Mouse (Mus musculus): ENCODE measurements around the gene Prkn. TPM values are rescaled to one million over a fixed set of nuclear protein-coding genes. Genes with fewer than 3 reads are reported as not detected.

Gene Prkn
- polyA plus RNA-seq, 1 experiment from 2014 or later = 2.2 TPM

DNA sequence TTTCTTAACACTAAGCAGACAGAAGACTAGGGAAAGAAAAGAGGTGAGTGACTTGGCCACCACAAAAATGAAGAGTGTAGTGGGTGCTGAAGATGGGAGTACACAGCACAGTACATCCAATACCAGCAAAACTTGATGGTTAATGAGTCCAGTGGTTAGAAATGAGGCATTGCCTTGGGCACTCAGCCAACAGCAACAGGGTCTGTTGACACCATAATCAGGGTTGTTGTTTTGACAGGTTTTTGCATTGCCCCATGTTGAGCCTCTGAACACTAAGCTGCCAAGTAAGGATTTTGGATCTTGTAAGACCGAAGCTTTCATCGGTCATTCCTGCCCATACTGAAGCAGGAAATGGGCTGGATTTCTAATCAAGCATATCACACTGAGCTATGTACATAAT lies 474.0 kb downstream of the Prkn start:
- H3K27ac ChIP-seq (ENCODE audit: low read length) = no peak overlapping the region
- no peaks in the 10 kb centered on the region for H3K36me3 ChIP-seq (ENCODE audit: control insufficient read depth, insufficient read depth, low read length)
- WGBS = 97% methylated on average over 2 of the region's 2 CpGs
- no peak overlapping the region for H3K4me2 ChIP-seq (ENCODE audit: low read depth, low read length)
- no peaks in the 10 kb centered on the region for H3K9me3 ChIP-seq (replicated peaks; ENCODE audit: control insufficient read depth, low read length)
- no peak overlapping the region for H3K9ac ChIP-seq (ENCODE audit: low read length)
- ATAC-seq (ENCODE audit: insufficient read depth, low FRiP score) = no peak
- H3K27me3 ChIP-seq (ENCODE audit: control insufficient read depth, insufficient read depth, low read length) = no peaks in the 10 kb centered on the region
- no peaks in the 10 kb centered on the region for H3K4me1 ChIP-seq (ENCODE audit: control insufficient read depth, insufficient read depth, low read length)
- no peak overlapping the region for H3K4me3 ChIP-seq (replicated peaks; ENCODE audit: low read length)

DNA sequence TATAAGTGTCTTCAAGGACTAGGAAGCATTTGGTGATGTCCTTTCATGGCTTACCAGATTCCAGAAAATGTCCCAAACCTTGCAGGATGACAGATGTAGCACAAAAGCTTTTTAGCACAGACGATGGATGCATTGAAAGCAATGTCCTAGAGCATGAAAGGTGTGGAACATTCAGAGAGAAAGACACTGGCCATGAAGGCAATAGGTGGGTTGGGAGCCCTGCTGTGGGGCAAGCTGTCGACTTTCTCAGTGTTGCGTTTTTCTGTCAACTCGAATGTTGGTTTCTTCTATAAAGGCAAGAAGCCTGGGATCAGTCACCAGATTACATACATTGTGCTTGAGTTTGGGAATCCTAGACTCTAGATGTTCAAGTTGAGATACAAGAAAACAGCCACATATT lies 475.5 kb downstream of the Prkn start:
- Histone ChIP-seq H3K9ac (ENCODE audit: low read length) (no peak overlapping the region), H3K4me2 (ENCODE audit: low read depth, low read length) (no peak overlapping the region), H3K9me3 (replicated peaks; ENCODE audit: control insufficient read depth, low read length) (no peaks in the 10 kb centered on the region), H3K27me3 (ENCODE audit: control insufficient read depth, insufficient read depth, low read length) (no peaks in the 10 kb centered on the region), H3K27ac (ENCODE audit: low read length) (no peak overlapping the region), H3K4me3 (replicated peaks; ENCODE audit: low read length) (no peak overlapping the region), H3K4me1 (ENCODE audit: control insufficient read depth, insufficient read depth, low read length) (no peaks in the 10 kb centered on the region), H3K36me3 (ENCODE audit: control insufficient read depth, insufficient read depth, low read length) (no peaks in the 10 kb centered on the region)
- 86% methylated on average over 4 of the region's 4 CpGs for WGBS
- ATAC-seq (ENCODE audit: insufficient read depth, low FRiP score) = no peak

DNA sequence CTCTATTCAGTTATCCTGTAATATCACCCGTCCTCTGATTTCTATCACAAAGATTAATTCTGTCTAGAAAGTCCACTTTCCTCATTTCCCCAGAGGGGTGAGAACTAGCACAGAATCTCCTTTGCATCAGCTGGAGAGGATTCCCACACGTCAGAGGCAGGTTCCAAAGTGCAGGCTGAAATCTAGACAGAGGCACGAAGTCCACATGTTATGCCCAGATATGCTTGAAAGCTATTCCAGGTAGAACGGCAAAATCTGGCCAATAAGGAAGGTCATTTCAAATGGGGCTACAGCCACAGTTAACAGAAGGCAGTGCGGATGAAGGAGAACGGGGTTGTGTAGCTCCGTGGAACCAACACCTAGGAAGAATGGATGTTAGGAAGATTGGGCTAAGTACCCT lies 478.8 kb downstream of the Prkn start:
- ATAC-seq (ENCODE audit: insufficient read depth, low FRiP score) = no peak
- Histone ChIP-seq H3K27ac (ENCODE audit: low read length) (no peak overlapping the region), H3K27me3 (ENCODE audit: control insufficient read depth, insufficient read depth, low read length) (no peaks in the 10 kb centered on the region), H3K4me1 (ENCODE audit: control insufficient read depth, insufficient read depth, low read length) (no peaks in the 10 kb centered on the region), H3K9ac (ENCODE audit: low read length) (no peak overlapping the region), H3K4me3 (replicated peaks; ENCODE audit: low read length) (no peak overlapping the region), H3K36me3 (ENCODE audit: control insufficient read depth, insufficient read depth, low read length) (no peaks in the 10 kb centered on the region), H3K9me3 (replicated peaks; ENCODE audit: control insufficient read depth, low read length) (no peaks in the 10 kb centered on the region), H3K4me2 (ENCODE audit: low read depth, low read length) (no peak overlapping the region)
- WGBS = 86% methylated on average over 7 of the region's 7 CpGs

DNA sequence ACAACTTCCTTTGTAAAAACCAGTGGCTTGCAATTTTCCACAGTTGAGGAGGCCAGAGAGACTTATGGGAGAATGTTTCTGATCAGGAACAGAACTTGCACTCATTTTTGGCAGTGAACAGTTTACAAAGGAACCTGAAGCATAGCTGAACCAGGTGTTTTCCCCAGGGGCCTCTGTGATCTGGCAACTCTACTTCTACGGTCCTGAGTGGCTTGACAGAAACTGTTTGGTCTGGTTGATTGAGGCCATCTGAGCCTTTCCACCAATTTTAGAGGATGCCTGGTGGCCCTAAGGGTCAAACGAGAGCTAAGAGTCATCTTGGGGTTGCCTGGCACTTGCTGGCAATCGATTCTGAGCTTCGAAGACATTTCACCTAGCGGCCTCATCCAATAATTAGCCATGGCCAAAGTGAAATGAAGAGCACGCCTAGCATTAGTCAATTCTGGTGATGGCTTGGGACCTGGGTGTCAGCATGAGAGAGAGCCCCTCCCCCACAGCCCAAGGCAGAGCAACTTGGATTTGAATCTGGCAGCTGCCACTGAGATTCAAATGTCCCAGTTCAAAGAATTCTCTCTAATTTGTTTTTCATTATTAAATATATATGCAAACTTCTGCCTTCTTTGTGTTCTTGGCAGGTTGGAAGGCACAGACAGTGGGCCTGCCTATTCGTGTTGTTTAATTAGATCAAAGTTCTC lies 479.6 kb downstream of the Prkn start:
- Histone ChIP-seq H3K9me3 (replicated peaks; ENCODE audit: control insufficient read depth, low read length) (no peaks in the 10 kb centered on the region), H3K4me2 (ENCODE audit: low read depth, low read length) (no peak overlapping the region), H3K4me1 (ENCODE audit: control insufficient read depth, insufficient read depth, low read length) (no peaks in the 10 kb centered on the region), H3K36me3 (ENCODE audit: control insufficient read depth, insufficient read depth, low read length) (no peaks in the 10 kb centered on the region), H3K27me3 (ENCODE audit: control insufficient read depth, insufficient read depth, low read length) (no peaks in the 10 kb centered on the region), H3K9ac (ENCODE audit: low read length) (no peak overlapping the region), H3K27ac (ENCODE audit: low read length) (no peak overlapping the region), H3K4me3 (replicated peaks; ENCODE audit: low read length) (no peak overlapping the region)
- no peak for ATAC-seq (ENCODE audit: insufficient read depth, low FRiP score)
- 72% methylated on average over 7 of the region's 7 CpGs for WGBS

DNA sequence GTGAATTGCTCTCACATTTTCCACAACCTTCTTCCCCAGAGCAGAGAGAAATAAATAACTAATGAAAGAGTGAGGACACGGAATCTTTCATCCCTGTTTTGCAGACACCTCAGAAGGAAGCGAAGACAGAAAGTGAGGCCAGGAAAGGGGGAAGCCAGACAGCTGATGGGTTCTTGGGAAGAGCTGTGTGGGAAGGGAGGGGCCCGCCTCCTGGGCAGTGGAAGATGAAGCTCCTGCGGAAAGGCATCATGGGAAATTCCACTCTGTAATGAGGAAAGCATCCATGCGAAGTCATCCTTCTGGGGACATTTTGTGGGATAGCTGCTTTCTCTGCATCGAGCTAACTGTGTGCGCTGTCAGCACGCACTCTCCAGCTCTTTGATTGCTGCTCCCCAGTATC lies 491.9 kb downstream of the Prkn start:
- H3K9ac ChIP-seq (ENCODE audit: low read length) = no peak overlapping the region
- H3K27ac ChIP-seq (ENCODE audit: low read length) = no peak overlapping the region
- no peak overlapping the region for H3K4me2 ChIP-seq (ENCODE audit: low read depth, low read length)
- WGBS = 59% methylated on average over 8 of the region's 8 CpGs
- H3K4me3 ChIP-seq (replicated peaks; ENCODE audit: low read length) = no peak overlapping the region
- H3K4me1 ChIP-seq (ENCODE audit: control insufficient read depth, insufficient read depth, low read length) = no peaks in the 10 kb centered on the region
- ATAC-seq (ENCODE audit: insufficient read depth, low FRiP score) = no peak
- H3K36me3 ChIP-seq (ENCODE audit: control insufficient read depth, insufficient read depth, low read length) = no peaks in the 10 kb centered on the region
- no peaks in the 10 kb centered on the region for H3K27me3 ChIP-seq (ENCODE audit: control insufficient read depth, insufficient read depth, low read length)
- no peaks in the 10 kb centered on the region for H3K9me3 ChIP-seq (replicated peaks; ENCODE audit: control insufficient read depth, low read length)

DNA sequence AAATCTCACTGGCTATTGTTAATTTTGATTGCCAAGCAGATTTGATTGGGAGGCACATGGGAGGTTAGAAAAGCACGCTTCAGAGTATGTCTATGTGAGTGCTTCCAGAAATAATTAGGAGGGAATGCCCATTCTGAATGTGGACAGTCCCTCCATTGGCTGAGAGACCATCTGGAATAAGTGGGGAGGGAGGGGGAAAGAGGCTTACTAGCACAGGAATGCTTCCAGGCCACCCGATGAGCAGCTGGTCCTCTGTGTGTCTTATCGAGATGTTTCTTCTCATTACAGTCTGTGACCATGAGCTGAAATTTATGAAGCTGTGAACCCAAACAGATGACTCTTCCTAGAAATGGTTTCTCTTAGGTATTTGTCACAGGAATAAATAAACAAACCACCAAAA lies 493.6 kb downstream of the Prkn start:
- H3K9me3 ChIP-seq (replicated peaks; ENCODE audit: control insufficient read depth, low read length) = no peaks in the 10 kb centered on the region
- no peak overlapping the region for H3K4me2 ChIP-seq (ENCODE audit: low read depth, low read length)
- no peak for ATAC-seq (ENCODE audit: insufficient read depth, low FRiP score)
- 67% methylated on average over 3 of the region's 3 CpGs for WGBS
- no peak overlapping the region for H3K9ac ChIP-seq (ENCODE audit: low read length)
- no peaks in the 10 kb centered on the region for H3K27me3 ChIP-seq (ENCODE audit: control insufficient read depth, insufficient read depth, low read length)
- H3K36me3 ChIP-seq (ENCODE audit: control insufficient read depth, insufficient read depth, low read length) = no peaks in the 10 kb centered on the region
- H3K27ac ChIP-seq (ENCODE audit: low read length) = no peak overlapping the region
- no peak overlapping the region for H3K4me3 ChIP-seq (replicated peaks; ENCODE audit: low read length)
- H3K4me1 ChIP-seq (ENCODE audit: control insufficient read depth, insufficient read depth, low read length) = no peaks in the 10 kb centered on the region

DNA sequence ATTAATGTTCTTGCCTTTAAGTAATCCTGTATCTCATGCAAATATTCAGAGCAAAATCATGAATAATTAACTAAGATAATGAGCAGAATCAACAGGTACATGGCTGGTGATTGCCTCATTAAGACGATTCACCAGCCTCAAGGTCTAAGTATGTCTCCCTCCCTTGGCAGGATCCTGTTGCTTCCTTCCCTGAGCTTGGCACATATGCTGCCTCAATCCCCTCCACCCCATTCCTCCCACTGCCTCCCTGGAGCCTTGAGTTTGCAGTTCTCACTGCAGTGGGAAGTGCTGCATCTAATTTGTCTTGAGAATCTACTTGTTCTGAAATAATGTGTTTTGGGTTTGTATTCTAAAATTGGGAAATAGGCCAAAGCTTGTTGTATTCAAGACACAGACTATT lies 496.0 kb downstream of the Prkn start:
- Histone ChIP-seq H3K36me3 (ENCODE audit: control insufficient read depth, insufficient read depth, low read length) (no peaks in the 10 kb centered on the region), H3K4me1 (ENCODE audit: control insufficient read depth, insufficient read depth, low read length) (no peaks in the 10 kb centered on the region), H3K9ac (ENCODE audit: low read length) (no peak overlapping the region), H3K9me3 (replicated peaks; ENCODE audit: control insufficient read depth, low read length) (no peaks in the 10 kb centered on the region), H3K4me3 (replicated peaks; ENCODE audit: low read length) (no peak overlapping the region), H3K27ac (ENCODE audit: low read length) (no peak overlapping the region), H3K4me2 (ENCODE audit: low read depth, low read length) (no peak overlapping the region), H3K27me3 (ENCODE audit: control insufficient read depth, insufficient read depth, low read length) (no peaks in the 10 kb centered on the region)
- ATAC-seq (ENCODE audit: insufficient read depth, low FRiP score) = no peak
- WGBS = 58% methylated on average over 1 of the region's 1 CpGs

DNA sequence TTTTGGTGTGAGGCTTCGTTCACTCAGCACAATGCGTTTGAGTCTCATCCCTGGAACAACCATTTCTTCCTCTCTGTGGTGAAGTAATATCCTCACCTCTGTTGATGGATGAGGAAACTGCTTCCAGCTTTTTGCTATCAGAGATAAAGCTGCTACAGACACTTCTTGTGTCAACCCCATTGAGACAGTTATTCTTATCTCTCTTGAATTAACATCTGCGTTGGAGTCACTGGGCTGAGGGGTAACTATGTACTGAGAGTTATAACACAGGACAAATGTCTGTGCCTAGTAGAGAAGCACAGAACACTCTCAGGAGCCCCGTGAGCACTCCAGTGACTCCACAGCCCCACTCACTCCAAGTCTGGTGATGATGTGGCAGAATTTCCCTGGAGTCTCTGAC lies 500.2 kb downstream of the Prkn start:
- no peak overlapping the region for H3K4me2 ChIP-seq (ENCODE audit: low read depth, low read length)
- H3K4me3 ChIP-seq (replicated peaks; ENCODE audit: low read length) = no peak overlapping the region
- no peaks in the 10 kb centered on the region for H3K4me1 ChIP-seq (ENCODE audit: control insufficient read depth, insufficient read depth, low read length)
- H3K9ac ChIP-seq (ENCODE audit: low read length) = no peak overlapping the region
- 59% methylated on average over 4 of the region's 4 CpGs for WGBS
- H3K36me3 ChIP-seq (ENCODE audit: control insufficient read depth, insufficient read depth, low read length) = no peaks in the 10 kb centered on the region
- ATAC-seq (ENCODE audit: insufficient read depth, low FRiP score) = no peak
- no peaks in the 10 kb centered on the region for H3K9me3 ChIP-seq (replicated peaks; ENCODE audit: control insufficient read depth, low read length)
- no peak overlapping the region for H3K27ac ChIP-seq (ENCODE audit: low read length)
- H3K27me3 ChIP-seq (ENCODE audit: control insufficient read depth, insufficient read depth, low read length) = no peaks in the 10 kb centered on the region

DNA sequence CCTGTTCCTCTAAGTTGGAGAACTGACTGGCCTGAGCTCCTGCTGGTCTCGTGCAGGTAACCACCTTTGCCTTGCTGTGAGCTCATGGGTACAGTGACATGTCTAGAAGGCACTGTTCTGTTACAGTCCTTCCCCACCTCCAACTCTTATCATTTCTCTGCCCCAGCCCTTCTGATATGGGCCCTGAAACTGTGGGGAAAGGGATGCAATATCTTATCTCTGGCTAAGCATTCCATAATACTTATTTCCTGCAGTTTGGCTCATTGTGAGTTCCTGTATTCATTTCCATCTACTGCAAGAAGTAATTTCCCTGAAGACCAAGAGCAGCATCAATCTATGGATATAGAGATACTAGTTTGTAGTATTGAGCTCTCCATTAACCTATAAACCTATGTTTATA lies 506.1 kb downstream of the Prkn start:
- Histone ChIP-seq H3K4me1 (ENCODE audit: control insufficient read depth, insufficient read depth, low read length) (no peaks in the 10 kb centered on the region), H3K36me3 (ENCODE audit: control insufficient read depth, insufficient read depth, low read length) (no peaks in the 10 kb centered on the region), H3K27ac (ENCODE audit: low read length) (no peak overlapping the region), H3K27me3 (ENCODE audit: control insufficient read depth, insufficient read depth, low read length) (no peaks in the 10 kb centered on the region), H3K9me3 (replicated peaks; ENCODE audit: control insufficient read depth, low read length) (no peaks in the 10 kb centered on the region), H3K9ac (ENCODE audit: low read length) (no peak overlapping the region), H3K4me3 (replicated peaks; ENCODE audit: low read length) (no peak overlapping the region), H3K4me2 (ENCODE audit: low read depth, low read length) (no peak overlapping the region)
- WGBS = 88% methylated on average over 1 of the region's 1 CpGs
- ATAC-seq (ENCODE audit: insufficient read depth, low FRiP score) = no peak

All from stomach, embryonic 16.5 days (tissue).